In genomic region chr6:145653626-145654025, GRCm38 (mm10) we compare ENCODE assay signal across 18 mouse cellular contexts. TPM values are rescaled to one million over a fixed set of nuclear protein-coding genes. Genes with fewer than 3 reads are reported as not detected.
DNase-seq lines count a peak whose midpoint lies in the region; ATAC-seq lines count a peak whose summit lies in the region.
"Had no signal": no experiment of that assay in that cellular context is flagged by ENCODE, and none has a peak within 500 bp of the region (broad histone marks: within the 10 kb centered on the region; RNA-seq: fewer than 3 reads in every experiment).

No protein-coding gene starts in this region.

- no peak for DNase-seq in lung, adult 18-20 months
- DNase-seq in midbrain, embryonic 14.5 days: no peak
- no peak for DNase-seq in right cerebral cortex, postnatal 10 days (ENCODE audit: low spot score in 2 of 2)
- DNase-seq: adrenal gland, adult 2 months; adrenal gland, postnatal 25 days; cerebellum, adult 2 months; forebrain, postnatal 0 days; gastrocnemius, adult 2 months; gastrocnemius, postnatal 25 days had no signal

- peak overlapping the region; percentile 54; the same call in 1 of the 2 replicates for H3K27ac ChIP-seq in lung, embryonic 16.5 days (ENCODE audit: low read length)
- no peak overlapping the region for H3K27ac ChIP-seq in midbrain, embryonic 12.5 days (replicated peaks)
- no peak overlapping the region; the same call in 1 of the 2 replicates for H3K27ac ChIP-seq in midbrain, embryonic 14.5 days (replicated peaks; ENCODE audit: low read depth, low read length)
- peak overlapping the region; percentile 5; the same call in 1 of the 2 replicates for H3K27ac ChIP-seq in midbrain, embryonic 13.5 days
- H3K27ac ChIP-seq: embryonic facial prominence, embryonic 10.5 days; forebrain, embryonic 13.5 days; gastrocnemius, adult 2 months; hindbrain, embryonic 10.5 days; hindbrain, embryonic 14.5 days had no signal

- no peaks in the 10 kb centered on the region for H3K27me3 ChIP-seq in lung, embryonic 16.5 days (ENCODE audit: control insufficient read depth, insufficient read depth, low read depth, low read length)
- H3K27me3 ChIP-seq in midbrain, embryonic 12.5 days: no peaks in the 10 kb centered on the region
- no peaks in the 10 kb centered on the region for H3K27me3 ChIP-seq in midbrain, embryonic 14.5 days (ENCODE audit: control insufficient read depth, insufficient read depth, low read length)
- no peaks in the 10 kb centered on the region for H3K27me3 ChIP-seq in midbrain, embryonic 13.5 days
- H3K27me3 ChIP-seq: forebrain, embryonic 13.5 days; heart, embryonic 12.5 days had no signal

- WGBS in lung, embryonic 16.5 days: 79% methylated on average over 5 of the region's 5 CpGs
- 67% methylated on average over 5 of the region's 5 CpGs for WGBS in midbrain, embryonic 12.5 days
- WGBS in midbrain, embryonic 14.5 days: 61% methylated on average over 5 of the region's 5 CpGs
- WGBS in midbrain, embryonic 13.5 days: 73% methylated on average over 5 of the region's 5 CpGs

- no peak overlapping the region for H3K9ac ChIP-seq in lung, embryonic 16.5 days (ENCODE audit: low read length)
- H3K9ac ChIP-seq in midbrain, embryonic 12.5 days (replicated peaks): no peak overlapping the region
- H3K9ac ChIP-seq in midbrain, embryonic 14.5 days (replicated peaks; ENCODE audit: low read length): no peak overlapping the region
- no peak overlapping the region for H3K9ac ChIP-seq in midbrain, embryonic 13.5 days (replicated peaks)
- H3K9ac ChIP-seq: forebrain, embryonic 13.5 days; forebrain, postnatal 0 days; heart, embryonic 12.5 days; hindbrain, embryonic 14.5 days had no signal

- H3K4me2 ChIP-seq in lung, embryonic 16.5 days (ENCODE audit: low read depth, low read length): no peak overlapping the region
- H3K4me2 ChIP-seq in midbrain, embryonic 12.5 days (replicated peaks): no peak overlapping the region
- no peak overlapping the region for H3K4me2 ChIP-seq in midbrain, embryonic 14.5 days (ENCODE audit: low read length)
- H3K4me2 ChIP-seq in midbrain, embryonic 13.5 days (replicated peaks): no peak overlapping the region
- H3K4me2 ChIP-seq: forebrain, embryonic 13.5 days; heart, embryonic 12.5 days; hindbrain, embryonic 14.5 days had no signal

- H3K9me3 ChIP-seq in lung, embryonic 16.5 days (ENCODE audit: control insufficient read depth, low read length): no peaks in the 10 kb centered on the region; the same call in none of the 2 replicates
- 0 out of 2 replicates have a peak, but pooled peaks cover 12% of the 10 kb centered on the region for H3K9me3 ChIP-seq in midbrain, embryonic 12.5 days
- H3K9me3 ChIP-seq in midbrain, embryonic 14.5 days (ENCODE audit: control insufficient read depth, low read length): no peaks in the 10 kb centered on the region
- no peaks in the 10 kb centered on the region for H3K9me3 ChIP-seq in midbrain, embryonic 13.5 days
- H3K9me3 ChIP-seq: forebrain, embryonic 13.5 days; hindbrain, embryonic 10.5 days had no signal

- H3K36me3 ChIP-seq in lung, embryonic 16.5 days (ENCODE audit: control insufficient read depth, insufficient read depth, low read length): no peaks in the 10 kb centered on the region
- H3K36me3 ChIP-seq in midbrain, embryonic 12.5 days: no peaks in the 10 kb centered on the region
- H3K36me3 ChIP-seq in midbrain, embryonic 14.5 days (ENCODE audit: control insufficient read depth, insufficient read depth, low read length): no peaks in the 10 kb centered on the region
- H3K36me3 ChIP-seq in midbrain, embryonic 13.5 days: no peaks in the 10 kb centered on the region
- H3K36me3 ChIP-seq: embryonic facial prominence, embryonic 10.5 days; hindbrain, embryonic 10.5 days had no signal

- no peak overlapping the region for H3K4me3 ChIP-seq in lung, embryonic 16.5 days (ENCODE audit: low read length)
- no peak overlapping the region for H3K4me3 ChIP-seq in midbrain, embryonic 12.5 days
- H3K4me3 ChIP-seq in midbrain, embryonic 14.5 days (replicated peaks; ENCODE audit: low read depth, low read length): no peak overlapping the region
- no peak overlapping the region for H3K4me3 ChIP-seq in midbrain, embryonic 13.5 days (replicated peaks)
- H3K4me3 ChIP-seq: embryonic facial prominence, embryonic 10.5 days; forebrain, embryonic 13.5 days; gastrocnemius, adult 2 months; heart, embryonic 12.5 days; hindbrain, embryonic 10.5 days had no signal

- no peak for ATAC-seq in lung, embryonic 16.5 days (ENCODE audit: low read depth)
- peak; percentile 48; the same call in 1 of the 2 replicates for ATAC-seq in midbrain, embryonic 12.5 days (ENCODE audit: low FRiP score, low read depth)
- no peak; the same call in 1 of the 2 replicates for ATAC-seq in midbrain, embryonic 14.5 days (ENCODE audit: low FRiP score, low TSS enrichment)
- peak; percentile 67; the same call in 1 of the 2 replicates for ATAC-seq in midbrain, embryonic 13.5 days

- peaks cover 5% of the 10 kb centered on the region; the same call in 1 of the 2 replicates for H3K4me1 ChIP-seq in lung, embryonic 16.5 days (replicated peaks; ENCODE audit: control insufficient read depth, insufficient read depth, low read length)
- peaks cover 8% of the 10 kb centered on the region; the same call in 1 of the 2 replicates for H3K4me1 ChIP-seq in midbrain, embryonic 12.5 days
- peaks cover 9% of the 10 kb centered on the region; the same call in 1 of the 2 replicates for H3K4me1 ChIP-seq in midbrain, embryonic 14.5 days (ENCODE audit: control insufficient read depth, insufficient read depth, low read length)
- peaks cover 14% of the 10 kb centered on the region for H3K4me1 ChIP-seq in midbrain, embryonic 13.5 days (replicated peaks)
- H3K4me1 ChIP-seq: embryonic facial prominence, embryonic 10.5 days had no signal

RNA-seq across cellular contexts. Expression of gene Tuba3b, which starts 38.1 kb away (rescaled TPM):
- polyA plus RNA-seq in lung, embryonic 16.5 days (2015; fragmentation: Nextera tagmentation; extraction: Ambion mirVana): not detected in 2 replicates
- polyA plus RNA-seq in midbrain, embryonic 12.5 days (2016; fragmentation: Nextera tagmentation; extraction: Ambion mirVana): not detected in 2 replicates
- 0.12 TPM in 1 of 2 replicates, not detected in the other for polyA plus RNA-seq in midbrain, embryonic 14.5 days (2014; fragmentation: Nextera tagmentation; extraction: Ambion mirVana)
- polyA plus RNA-seq in midbrain, embryonic 13.5 days (2015; fragmentation: Nextera tagmentation; extraction: Ambion mirVana): not detected in 2 replicates
- polyA plus RNA-seq: adrenal gland, adult 2 months; cerebellum, adult 2 months; embryonic facial prominence, embryonic 10.5 days; embryonic facial prominence, embryonic 14.5 days; forebrain, embryonic 13.5 days; forebrain, postnatal 0 days; heart, embryonic 12.5 days; hindbrain, embryonic 10.5 days; hindbrain, embryonic 14.5 days had no signal

RNA-seq across cellular contexts. Expression of gene Lmntd1, which starts 39.5 kb away (rescaled TPM):
- 0.83 and 1.3 TPM in 2 replicates for polyA plus RNA-seq in lung, embryonic 16.5 days (2015; fragmentation: Nextera tagmentation; extraction: Ambion mirVana)
- polyA plus RNA-seq in midbrain, embryonic 12.5 days (2016; fragmentation: Nextera tagmentation; extraction: Ambion mirVana): 0.43 and 0.46 TPM in 2 replicates
- polyA plus RNA-seq in midbrain, embryonic 14.5 days (2014; fragmentation: Nextera tagmentation; extraction: Ambion mirVana): 0.76 and 1.3 TPM in 2 replicates
- 0.78 and 1.3 TPM in 2 replicates for polyA plus RNA-seq in midbrain, embryonic 13.5 days (2015; fragmentation: Nextera tagmentation; extraction: Ambion mirVana)

Comparison
In these comparisons a context has a peak if more than half of its experiments do, and no peak if none do; other contexts are left out.
1. ATAC-seq: peak in midbrain, embryonic 12.5 days (single experiment) and midbrain, embryonic 13.5 days (single experiment); none in lung, embryonic 16.5 days (single experiment) and midbrain, embryonic 14.5 days (single experiment).
2. H3K27ac ChIP-seq: peak in lung, embryonic 16.5 days (single experiment) and midbrain, embryonic 13.5 days (single experiment); none in midbrain, embryonic 12.5 days (single experiment) and midbrain, embryonic 14.5 days (single experiment).